Mouse (Mus musculus): ENCODE data around the gene Gm20532. TPM values are rescaled to one million over a fixed set of nuclear protein-coding genes. Genes with fewer than 3 reads are reported as not detected.
A peak's percentile ranks its signal among the peaks of the same experiment; 100 is the strongest.

Gm20532 gene
- polyA plus RNA-seq, 1 experiment: not detected

DNA sequence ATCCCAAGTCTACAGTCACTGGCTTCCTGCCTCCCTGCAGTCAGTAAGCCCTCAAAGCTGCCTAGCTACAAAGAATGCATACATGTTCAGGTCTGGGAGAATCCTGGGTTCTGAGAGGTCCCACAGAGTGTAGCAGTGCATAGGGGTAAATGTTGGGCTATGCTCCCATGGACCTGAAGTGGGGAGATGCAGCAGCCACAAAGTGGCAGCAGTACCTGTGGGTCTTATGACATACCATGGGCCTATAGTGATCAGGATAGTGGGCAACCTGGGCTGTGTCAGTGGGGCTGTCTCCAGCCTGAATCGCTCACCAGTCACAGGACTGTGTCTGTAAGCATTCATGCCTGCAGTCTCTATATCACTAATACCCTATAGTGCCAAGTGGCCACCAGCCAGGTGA is 6.7 kb upstream of the Gm20532 start, which contains the start of gene Egfl7:
Egfl7 (plus strand) TSS at position 301 of the 400 bp plus-strand sequence.
- Histone ChIP-seq H3K4me3 (replicated peaks; ENCODE audit: extremely low read depth, low read depth, low read length) (peak within 1 kb of the TSS; percentile 1), H3K4me1 (ENCODE audit: control insufficient read depth, insufficient read depth, low read length) (peaks cover 15% of the 10 kb centered on the region)
- DNase-seq: no peak
- WGBS: 79% methylated on average over 1 of the region's 1 CpGs
- no peak for TF ChIP-seq POLR2A (IDR thresholded peaks at IDR 0.05; ENCODE audit: borderline replicate concordance, extremely low read depth, low read depth, low read length)
- no peak for TF ChIP-seq CTCF (IDR thresholded peaks at IDR 0.05; ENCODE audit: insufficient read depth, low read length)

DNA sequence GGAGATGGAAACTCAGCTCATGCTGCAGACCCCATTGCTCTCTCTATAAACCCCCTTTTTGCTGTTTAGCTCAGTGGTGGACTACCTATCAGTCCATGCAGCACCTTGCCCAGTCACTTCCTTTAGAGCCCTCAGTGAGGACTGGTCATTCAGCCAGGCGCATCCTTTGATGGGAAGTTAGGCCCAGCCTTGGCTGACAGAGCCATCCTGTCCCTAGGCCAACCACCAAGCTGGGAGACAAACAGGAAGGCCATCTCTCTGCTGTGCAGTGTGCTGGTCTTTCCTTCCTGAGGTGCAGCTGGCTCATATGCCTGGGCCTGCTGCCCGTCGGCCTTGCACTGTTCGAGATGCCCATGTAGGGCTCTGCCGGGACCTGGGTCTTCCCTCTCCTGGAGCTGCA is 5.7 kb upstream of the Gm20532 start:
- TF ChIP-seq CTCF (IDR thresholded peaks at IDR 0.05; ENCODE audit: insufficient read depth, low read length): no peak
- TF ChIP-seq POLR2A (IDR thresholded peaks at IDR 0.05; ENCODE audit: borderline replicate concordance, extremely low read depth, low read depth, low read length): peak; percentile 44; the same call in 1 of the 2 replicates
- no peak for DNase-seq
- H3K4me1 ChIP-seq (ENCODE audit: control insufficient read depth, insufficient read depth, low read length): peaks cover 12% of the 10 kb centered on the region; the same call in 1 of the 2 replicates
- H3K4me3 ChIP-seq (replicated peaks; ENCODE audit: extremely low read depth, low read depth, low read length): no peak overlapping the region
- WGBS: 46% methylated on average over 5 of the region's 5 CpGs

DNA sequence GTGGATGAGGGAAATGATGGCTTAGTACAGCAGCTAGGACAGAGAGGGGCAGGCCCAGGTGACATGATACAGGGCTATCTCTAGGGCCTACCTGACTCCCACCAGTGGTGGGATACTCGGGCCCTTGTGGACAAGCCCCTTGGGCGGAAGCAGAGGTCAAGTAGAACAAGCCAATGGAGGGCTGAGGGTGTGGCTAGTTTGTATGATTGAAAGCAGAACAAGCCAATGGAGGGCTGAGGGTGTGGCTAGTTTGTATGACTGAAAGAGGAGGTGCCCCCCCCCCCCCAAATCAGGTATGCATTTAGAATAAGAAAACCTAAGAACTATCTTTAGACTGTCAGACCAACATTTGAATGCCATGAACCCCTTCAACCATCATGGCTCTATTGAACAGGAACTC is 4.2 kb upstream of the Gm20532 start:
- DNase-seq: no peak
- WGBS: 48% methylated on average over 2 of the region's 2 CpGs
- H3K4me3 ChIP-seq (replicated peaks; ENCODE audit: extremely low read depth, low read depth, low read length): peak overlapping the region; percentile 34
- TF ChIP-seq CTCF (IDR thresholded peaks at IDR 0.05; ENCODE audit: insufficient read depth, low read length) (no peak), POLR2A (IDR thresholded peaks at IDR 0.05; ENCODE audit: borderline replicate concordance, extremely low read depth, low read depth, low read length) (no peak)
- H3K4me1 ChIP-seq (ENCODE audit: control insufficient read depth, insufficient read depth, low read length): peaks cover 9% of the 10 kb centered on the region; the same call in 1 of the 2 replicates

DNA sequence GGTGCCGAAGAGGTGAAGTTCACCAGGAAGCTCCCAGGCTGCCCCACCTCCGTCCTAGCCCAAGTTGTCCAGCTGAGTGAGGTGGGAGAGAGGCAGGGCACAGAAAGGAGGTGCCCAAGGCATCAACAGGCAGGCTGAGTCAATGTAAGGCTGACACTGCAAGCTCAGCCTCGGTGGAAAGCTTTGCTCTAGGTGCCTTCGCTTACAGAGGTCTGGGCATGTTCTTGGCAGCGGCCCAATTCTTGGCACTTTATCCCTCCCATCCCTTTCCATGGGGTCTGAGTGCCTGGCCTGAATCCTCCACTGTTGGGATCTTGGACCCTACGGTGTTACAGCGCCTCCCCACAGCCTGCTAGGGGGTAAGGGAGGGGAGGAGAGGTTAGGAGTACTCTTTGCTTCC is 3.7 kb upstream of the Gm20532 start:
- TF ChIP-seq POLR2A (IDR thresholded peaks at IDR 0.05; ENCODE audit: borderline replicate concordance, extremely low read depth, low read depth, low read length) (peak; percentile 50; the same call in 1 of the 2 replicates), CTCF (IDR thresholded peaks at IDR 0.05; ENCODE audit: insufficient read depth, low read length) (no peak)
- no peak for DNase-seq
- Histone ChIP-seq H3K4me1 (ENCODE audit: control insufficient read depth, insufficient read depth, low read length) (peaks cover 9% of the 10 kb centered on the region; the same call in 1 of the 2 replicates), H3K4me3 (replicated peaks; ENCODE audit: extremely low read depth, low read depth, low read length) (peak overlapping the region; percentile 50)
- WGBS: 40% methylated on average over 7 of the region's 7 CpGs

DNA sequence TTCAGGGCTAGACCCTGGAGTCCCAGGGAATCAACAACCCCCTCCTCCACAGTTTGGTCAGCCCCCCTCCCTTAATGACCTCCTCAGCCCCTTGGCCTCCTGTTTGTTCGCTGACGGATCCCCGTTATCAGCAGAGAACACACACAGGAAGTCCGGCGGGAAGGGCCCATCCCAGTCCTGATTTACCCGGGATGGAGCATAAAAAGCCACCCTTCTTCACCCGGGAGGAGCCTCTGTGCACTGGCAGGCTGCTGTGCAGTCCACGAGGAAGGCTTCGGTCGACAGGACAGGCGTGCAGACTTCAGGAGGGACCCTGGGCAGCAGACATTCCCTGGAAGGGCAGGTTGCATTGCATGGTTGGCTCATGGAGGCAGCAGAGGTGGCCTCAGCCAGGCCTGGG is 2.8 kb upstream of the Gm20532 start:
- peak; percentile 73 for DNase-seq
- Histone ChIP-seq H3K4me3 (replicated peaks; ENCODE audit: extremely low read depth, low read depth, low read length) (peak overlapping the region; percentile 71), H3K4me1 (ENCODE audit: control insufficient read depth, insufficient read depth, low read length) (peaks cover 9% of the 10 kb centered on the region; the same call in 1 of the 2 replicates)
- TF ChIP-seq POLR2A (IDR thresholded peaks at IDR 0.05; ENCODE audit: borderline replicate concordance, extremely low read depth, low read depth, low read length) (peak; percentile 100), CTCF (IDR thresholded peaks at IDR 0.05; ENCODE audit: insufficient read depth, low read length) (no peak)
- WGBS: 33% methylated on average over 11 of the region's 11 CpGs

DNA sequence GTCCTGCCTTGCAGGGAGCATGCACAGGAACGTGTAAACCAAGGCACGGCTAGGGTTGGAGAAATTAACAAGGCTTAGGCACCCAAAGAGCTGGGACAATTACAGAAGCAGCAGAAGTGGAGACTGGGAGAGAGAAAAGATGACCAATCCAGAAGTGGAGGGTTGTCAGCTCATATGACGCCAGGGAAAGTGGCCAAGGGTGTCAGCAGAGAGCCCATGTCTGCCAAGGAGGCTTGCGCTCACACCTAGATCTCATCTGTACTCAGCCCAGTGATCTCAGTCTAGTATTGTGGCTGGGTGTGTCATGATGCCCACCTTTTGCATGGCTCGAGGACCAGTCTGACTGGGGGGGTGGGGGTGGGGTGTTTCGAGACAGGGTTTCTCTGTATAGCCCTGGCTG is 726 bp upstream of the Gm20532 start:
- Histone ChIP-seq H3K4me3 (replicated peaks; ENCODE audit: extremely low read depth, low read depth, low read length) (peak overlapping the region; percentile 88), H3K4me1 (ENCODE audit: control insufficient read depth, insufficient read depth, low read length) (peaks cover 2% of the 10 kb centered on the region; the same call in 1 of the 2 replicates)
- TF ChIP-seq POLR2A (IDR thresholded peaks at IDR 0.05; ENCODE audit: borderline replicate concordance, extremely low read depth, low read depth, low read length) (peak; percentile 58; the same call in 1 of the 2 replicates), CTCF (IDR thresholded peaks at IDR 0.05; ENCODE audit: insufficient read depth, low read length) (no peak)
- no peak for DNase-seq
- 31% methylated on average over 6 of the region's 6 CpGs for WGBS

DNA sequence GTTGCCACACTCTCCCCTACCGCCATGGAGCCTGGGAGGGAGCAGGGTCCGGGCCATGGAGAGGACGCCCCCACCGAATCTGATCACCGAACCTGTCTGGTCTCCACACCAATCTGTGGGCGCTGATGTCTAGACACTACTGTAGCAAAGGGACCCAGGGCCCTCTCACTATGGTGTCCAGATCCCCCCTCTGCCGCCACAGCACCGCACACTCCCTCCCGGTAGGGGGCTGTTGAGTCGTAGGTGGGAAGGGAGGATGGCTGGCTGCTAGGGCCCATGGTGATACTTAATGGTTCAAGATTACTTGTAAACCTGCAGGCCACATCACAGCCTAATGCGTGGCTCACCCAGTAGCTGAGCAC is 586 bp downstream of the Gm20532 start:
- TF ChIP-seq POLR2A (IDR thresholded peaks at IDR 0.05; ENCODE audit: borderline replicate concordance, extremely low read depth, low read depth, low read length) (no peak), CTCF (IDR thresholded peaks at IDR 0.05; ENCODE audit: insufficient read depth, low read length) (peak; percentile 20; the same call in 1 of the 2 replicates)
- WGBS: 10% methylated on average over 11 of the region's 11 CpGs
- H3K4me1 ChIP-seq (ENCODE audit: control insufficient read depth, insufficient read depth, low read length): peaks cover 9% of the 10 kb centered on the region; the same call in 1 of the 2 replicates
- DNase-seq: no peak
- peak overlapping the region; percentile 88 for H3K4me3 ChIP-seq (replicated peaks; ENCODE audit: extremely low read depth, low read depth, low read length)

DNA sequence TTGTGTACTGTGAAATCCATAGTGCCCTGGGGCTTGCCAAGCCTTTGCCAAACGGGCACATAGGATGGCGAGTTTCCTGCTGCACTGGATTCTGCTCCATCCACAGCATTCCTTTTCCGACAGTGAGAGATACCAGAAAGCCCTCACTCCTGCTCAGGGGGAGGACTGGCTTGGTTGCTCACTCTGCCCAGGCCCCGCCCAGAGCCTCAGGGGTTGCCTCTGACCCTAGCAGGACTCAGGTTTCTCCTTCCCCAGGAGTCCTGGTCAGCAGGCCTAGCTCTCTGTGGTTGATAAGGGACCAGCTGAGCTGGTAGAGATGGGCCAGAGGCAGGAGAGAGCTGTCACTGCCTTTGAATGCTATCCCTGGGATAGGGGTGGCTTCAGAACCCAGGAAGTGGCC is 2.1 kb downstream of the Gm20532 start:
- H3K4me1 ChIP-seq (ENCODE audit: control insufficient read depth, insufficient read depth, low read length): peaks cover 9% of the 10 kb centered on the region; the same call in 1 of the 2 replicates
- H3K4me3 ChIP-seq (replicated peaks; ENCODE audit: extremely low read depth, low read depth, low read length): peak overlapping the region; percentile 88
- 37% methylated on average over 4 of the region's 4 CpGs for WGBS
- TF ChIP-seq CTCF (IDR thresholded peaks at IDR 0.05; ENCODE audit: insufficient read depth, low read length): no peak
- no peak; the same call in 1 of the 2 replicates for TF ChIP-seq POLR2A (IDR thresholded peaks at IDR 0.05; ENCODE audit: borderline replicate concordance, extremely low read depth, low read depth, low read length)
- no peak for DNase-seq

DNA sequence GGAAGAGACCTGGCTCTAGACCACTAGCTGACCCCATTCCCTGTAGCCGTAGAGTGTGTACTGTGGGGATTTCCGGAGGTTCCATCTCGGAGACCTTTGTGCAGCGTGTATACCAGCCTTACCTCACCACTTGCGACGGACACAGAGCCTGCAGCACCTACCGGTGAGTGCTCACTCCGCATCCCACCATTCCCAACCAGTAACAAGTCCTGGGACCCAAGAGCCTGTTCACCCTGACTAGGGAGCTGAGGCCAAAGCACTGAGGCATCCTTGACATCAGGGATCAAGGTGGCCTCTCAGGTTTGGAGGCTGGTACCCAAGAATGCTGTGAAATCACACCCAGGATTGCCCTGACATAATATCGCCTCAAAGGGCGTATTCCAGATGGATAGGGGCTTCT is 2.8 kb downstream of the Gm20532 start:
- peaks cover 9% of the 10 kb centered on the region; the same call in 1 of the 2 replicates for H3K4me1 ChIP-seq (ENCODE audit: control insufficient read depth, insufficient read depth, low read length)
- H3K4me3 ChIP-seq (replicated peaks; ENCODE audit: extremely low read depth, low read depth, low read length): peak overlapping the region; percentile 88
- WGBS: 63% methylated on average over 10 of the region's 10 CpGs
- TF ChIP-seq POLR2A (IDR thresholded peaks at IDR 0.05; ENCODE audit: borderline replicate concordance, extremely low read depth, low read depth, low read length) (peak; percentile 45; the same call in 1 of the 2 replicates), CTCF (IDR thresholded peaks at IDR 0.05; ENCODE audit: insufficient read depth, low read length) (no peak; the same call in 1 of the 2 replicates)
- no peak for DNase-seq

DNA sequence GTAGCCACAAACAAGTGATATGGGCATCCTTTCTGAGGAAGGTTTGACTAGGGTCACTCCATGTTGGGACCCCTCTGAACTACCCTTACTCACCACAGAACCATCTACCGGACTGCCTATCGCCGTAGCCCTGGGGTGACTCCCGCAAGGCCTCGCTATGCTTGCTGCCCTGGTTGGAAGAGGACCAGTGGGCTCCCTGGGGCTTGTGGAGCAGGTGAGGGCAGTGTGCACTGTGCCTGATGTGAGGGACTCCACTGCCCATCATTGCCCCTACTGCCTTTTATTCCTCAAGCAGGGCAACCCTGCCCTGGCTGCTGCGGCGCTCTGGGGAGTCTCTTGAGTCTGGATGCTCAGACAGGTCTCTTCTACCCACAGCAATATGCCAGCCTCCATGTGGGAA is 3.8 kb downstream of the Gm20532 start:
- Histone ChIP-seq H3K4me3 (replicated peaks; ENCODE audit: extremely low read depth, low read depth, low read length) (peak overlapping the region; percentile 88), H3K4me1 (ENCODE audit: control insufficient read depth, insufficient read depth, low read length) (peaks cover 9% of the 10 kb centered on the region; the same call in 1 of the 2 replicates)
- 62% methylated on average over 7 of the region's 7 CpGs for WGBS
- TF ChIP-seq POLR2A (IDR thresholded peaks at IDR 0.05; ENCODE audit: borderline replicate concordance, extremely low read depth, low read depth, low read length) (no peak; the same call in 1 of the 2 replicates), CTCF (IDR thresholded peaks at IDR 0.05; ENCODE audit: insufficient read depth, low read length) (no peak)
- no peak for DNase-seq

All from lung, adult 2 months (tissue).